Mouse (Mus musculus) cerebellum, adult 9-11 months (tissue): ENCODE measurements around the gene Tmem59.

ENCODE experiments used
- DNase-seq: peaks from one replicate; pipeline ENCODE4 v3.0.0; 2022

Tmem59 gene

DNA sequence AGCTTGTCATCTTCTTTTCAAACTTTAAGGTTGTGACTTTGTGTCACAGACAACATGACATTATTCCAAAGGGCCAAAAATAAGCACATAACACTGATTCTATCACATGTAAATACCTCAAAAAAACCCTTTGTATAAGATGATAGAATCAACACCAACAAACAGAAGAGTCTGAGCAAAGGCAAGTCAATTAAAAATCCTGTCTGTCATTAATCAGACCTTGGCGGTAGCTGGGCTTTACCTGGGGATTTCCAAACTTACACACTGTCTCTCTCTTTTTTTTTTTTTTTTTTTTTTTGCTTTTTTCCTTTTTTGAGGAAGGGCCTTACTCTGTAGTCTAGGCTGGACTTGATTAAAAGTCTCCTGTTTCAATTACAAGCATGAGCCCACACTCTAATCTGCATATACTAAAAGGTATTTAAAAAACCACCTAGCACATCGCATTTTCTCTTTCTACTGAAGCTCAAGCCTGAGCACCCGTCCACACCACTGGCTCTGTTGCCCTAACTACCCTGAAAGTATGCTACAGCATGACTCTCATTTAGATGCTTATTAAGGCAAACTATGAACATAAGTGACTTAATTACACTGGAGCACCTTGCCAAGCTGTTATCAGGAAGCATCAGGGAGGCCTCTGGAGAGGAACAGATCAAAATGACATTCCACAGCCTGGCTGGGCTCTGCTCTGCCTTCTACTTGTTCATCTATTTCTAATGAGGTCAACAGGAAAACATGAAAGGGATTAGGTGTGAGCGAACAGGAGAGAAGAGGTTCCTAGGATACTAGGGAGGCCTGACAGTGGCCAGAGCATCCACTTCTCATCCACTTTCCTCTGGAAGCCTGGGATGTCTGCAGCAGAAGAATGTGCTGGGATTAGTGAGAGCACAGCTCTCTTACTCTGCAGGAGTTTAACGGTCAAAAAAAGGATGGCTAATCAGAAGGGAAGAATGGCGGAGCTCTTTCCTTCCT lies 65.5 kb downstream of the Tmem59 start:
- no peak for DNase-seq

DNA sequence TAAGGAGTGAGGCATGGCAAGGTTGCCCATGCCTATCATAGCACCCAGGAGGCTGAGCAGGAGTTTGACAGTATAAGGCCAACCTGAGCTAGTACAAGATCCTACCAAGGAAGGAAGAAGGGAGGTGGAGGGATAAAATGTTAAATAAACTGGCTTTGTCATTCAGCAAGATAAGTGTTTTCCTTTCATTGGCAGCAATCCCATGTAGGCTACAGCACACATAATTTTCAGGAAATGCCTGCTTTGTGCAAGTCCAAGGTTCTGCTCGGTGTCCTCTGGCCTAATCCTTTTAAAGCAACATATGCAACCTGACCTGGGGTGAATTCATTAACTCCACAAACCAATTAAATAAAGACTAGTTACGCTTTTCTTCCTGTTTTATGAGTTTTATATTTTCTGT lies 67.2 kb downstream of the Tmem59 start:
- no peak for DNase-seq

DNA sequence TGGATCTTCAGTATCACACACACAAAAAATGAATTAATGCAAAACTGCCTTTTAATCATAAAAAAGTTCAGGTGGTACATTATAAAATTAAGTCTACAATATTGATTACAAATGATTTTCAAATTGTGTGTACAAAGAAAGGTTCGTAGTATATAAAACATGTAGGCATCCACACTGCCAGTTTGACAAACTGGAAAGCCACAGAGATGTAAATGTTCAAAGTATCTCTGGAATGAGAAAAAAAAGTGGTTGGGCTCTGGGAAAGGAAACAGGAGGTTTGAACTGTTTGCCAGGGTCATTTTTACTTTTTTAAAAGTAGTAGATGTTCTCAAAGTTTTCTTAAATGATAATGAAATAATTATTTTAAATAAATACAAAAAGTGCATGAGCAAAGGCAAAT lies 67.8 kb downstream of the Tmem59 start:
- no peak for DNase-seq

DNA sequence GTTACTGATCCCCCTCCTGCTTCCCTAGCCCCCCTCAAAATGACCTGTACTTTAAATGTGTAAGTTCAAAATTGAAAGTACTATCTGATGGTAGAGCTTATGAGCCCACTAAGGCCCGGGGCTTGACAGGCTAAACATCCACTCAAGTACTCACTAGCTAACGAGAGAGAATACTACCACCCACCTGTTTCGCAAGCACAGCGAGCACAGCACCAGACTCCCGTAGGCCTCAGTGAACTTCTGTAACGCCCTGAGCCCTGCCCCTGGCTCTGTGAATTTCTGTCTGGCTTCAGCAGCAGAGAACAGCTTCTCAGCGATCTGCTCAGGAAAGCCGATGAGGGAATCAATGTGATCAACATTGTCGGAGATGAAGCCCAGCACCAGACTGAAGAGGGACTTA lies 68.9 kb downstream of the Tmem59 start:
- DNase-seq = no peak

DNA sequence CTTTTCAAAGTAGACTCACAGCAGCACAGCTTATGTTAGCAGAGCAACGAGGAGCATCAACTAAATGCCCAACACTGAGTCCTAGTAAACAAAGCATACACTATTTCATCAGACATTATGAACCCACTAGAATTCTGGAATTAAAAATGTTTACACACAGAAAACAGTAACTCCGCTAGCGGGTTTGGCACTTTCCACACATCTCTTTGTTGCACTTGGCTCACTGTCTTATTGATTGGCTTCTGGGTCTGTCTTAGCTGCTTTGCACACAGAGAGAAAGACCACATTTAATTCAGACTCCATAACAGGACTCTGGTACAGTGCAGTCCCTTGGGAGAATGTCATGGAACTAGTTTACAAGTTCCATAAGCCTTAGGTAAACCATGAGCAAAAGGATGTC lies 69.9 kb downstream of the Tmem59 start:
- DNase-seq = no peak

DNA sequence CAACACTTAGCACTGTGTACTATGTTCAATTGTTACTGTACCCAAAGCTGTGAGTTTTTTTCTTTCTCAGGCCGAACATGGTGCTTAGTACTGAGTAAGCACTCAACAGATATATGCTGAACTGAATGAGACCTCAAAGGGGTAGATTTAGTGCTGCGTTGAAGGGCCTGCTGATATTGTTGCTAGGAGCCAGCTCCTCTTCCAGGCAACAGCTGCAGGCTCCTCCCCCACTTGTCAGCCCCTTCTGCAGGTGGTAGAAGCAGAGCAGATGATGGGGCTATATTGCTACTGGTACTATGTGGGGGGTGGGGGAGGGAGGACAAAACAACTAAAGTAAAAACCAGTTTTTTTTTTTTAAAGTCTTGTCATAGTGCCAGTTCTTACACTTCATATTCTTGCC lies 71.3 kb downstream of the Tmem59 start:
- peak; percentile 13 for DNase-seq

DNA sequence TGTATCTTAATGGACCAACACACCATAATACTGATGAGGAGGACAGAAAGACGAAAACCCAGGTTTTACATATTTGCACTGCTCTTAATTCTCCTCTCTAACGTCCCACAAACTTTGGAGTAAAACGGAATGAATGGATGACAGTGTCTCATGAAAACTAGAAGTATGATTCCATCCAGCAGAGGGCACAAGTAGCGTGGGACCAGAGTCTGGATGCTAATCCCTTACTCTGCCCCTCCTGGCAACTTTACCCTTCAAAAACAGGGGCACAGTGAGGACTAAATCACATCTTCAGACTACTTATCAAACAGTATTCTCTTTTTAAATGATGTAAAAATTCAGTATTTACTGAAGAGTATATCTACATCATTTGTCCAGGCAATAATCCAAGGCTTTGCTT lies 72.3 kb downstream of the Tmem59 start:
- peak; percentile 33 for DNase-seq
